Mouse (Mus musculus): ENCODE results near the gene Mphosph6. TPM values are rescaled to one million over a fixed set of nuclear protein-coding genes. Genes with fewer than 3 reads are reported as not detected.

Mphosph6 gene
- polyA plus RNA-seq, 1 experiment from 2014 or later = 44.9 TPM

GRCm38 (mm10) chr8:117792616-117793144, 9.1 kb downstream of the Mphosph6 start:
- Histone ChIP-seq H3K27ac (no peak overlapping the region), H3K4me2 (no peak overlapping the region), H3K4me1 (replicated peaks) (no peaks in the 10 kb centered on the region), H3K9me3 (replicated peaks) (no peaks in the 10 kb centered on the region), H3K4me3 (replicated peaks) (no peak overlapping the region), H3K9ac (no peak overlapping the region), H3K36me3 (peaks cover 94% of the 10 kb centered on the region), H3K27me3 (no peaks in the 10 kb centered on the region)
- ATAC-seq (ENCODE audit: low read depth) (no peak), DNase-seq (no peak)
- 84% methylated on average over 19 of the region's 19 CpGs for WGBS (ENCODE audit: insufficient replicate concordance)

DNA sequence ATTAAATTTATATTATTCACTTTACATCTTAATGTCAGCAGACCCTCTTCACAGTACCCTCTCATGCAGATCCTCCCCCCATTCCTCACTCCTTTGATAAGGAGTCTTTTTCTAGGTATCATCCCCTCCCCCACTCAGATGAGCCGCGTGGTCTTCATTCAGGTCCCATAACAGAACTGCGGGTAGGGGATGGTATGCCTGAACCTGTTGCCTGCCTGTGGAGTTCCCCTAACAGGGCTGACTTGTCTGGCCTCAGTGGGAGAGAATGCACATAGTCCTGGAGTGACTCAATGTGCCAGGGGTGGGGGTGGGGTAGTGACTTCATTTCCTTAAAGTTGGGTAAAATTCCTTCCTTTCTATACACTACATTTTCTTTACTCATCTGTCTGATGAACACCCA, 15.3 kb downstream of the Mphosph6 start:
- Histone ChIP-seq H3K4me1 (replicated peaks) (no peaks in the 10 kb centered on the region), H3K4me3 (replicated peaks) (no peak overlapping the region), H3K9me3 (replicated peaks) (no peaks in the 10 kb centered on the region), H3K27me3 (no peaks in the 10 kb centered on the region), H3K4me2 (no peak overlapping the region), H3K9ac (no peak overlapping the region), H3K27ac (no peak overlapping the region), H3K36me3 (peaks cover 32% of the 10 kb centered on the region)
- 75% methylated on average over 3 of the region's 3 CpGs for WGBS (ENCODE audit: insufficient replicate concordance)
- DNase-seq (no peak), ATAC-seq (ENCODE audit: low read depth) (no peak)

- no peak overlapping the region for H3K4me2 ChIP-seq
- H3K4me1 ChIP-seq (replicated peaks) = no peaks in the 10 kb centered on the region
- WGBS (ENCODE audit: insufficient replicate concordance) = 79% methylated on average over 7 of the region's 7 CpGs
- DNase-seq (no peak), ATAC-seq (ENCODE audit: low read depth) (no peak)
- H3K4me3 ChIP-seq (replicated peaks) = no peak overlapping the region
- no peak overlapping the region for H3K9ac ChIP-seq
- H3K27me3 ChIP-seq = 0 out of 2 replicates have a peak, but pooled peaks cover 2% of the 10 kb centered on the region
- peaks cover 3% of the 10 kb centered on the region for H3K36me3 ChIP-seq
- H3K27ac ChIP-seq = no peak overlapping the region
- H3K9me3 ChIP-seq (replicated peaks) = no peaks in the 10 kb centered on the region
These were observed 18.7 kb downstream of the Mphosph6 start for GRCm38 (mm10) chr8:117783021-117783420.

- WGBS (ENCODE audit: insufficient replicate concordance) = 51% methylated on average over 6 of the region's 6 CpGs
- Histone ChIP-seq H3K9ac (no peak overlapping the region), H3K4me3 (replicated peaks) (no peak overlapping the region), H3K36me3 (no peaks in the 10 kb centered on the region), H3K4me2 (no peak overlapping the region), H3K9me3 (replicated peaks) (no peaks in the 10 kb centered on the region), H3K4me1 (replicated peaks) (no peaks in the 10 kb centered on the region), H3K27me3 (0 out of 2 replicates have a peak, but pooled peaks cover 2% of the 10 kb centered on the region), H3K27ac (no peak overlapping the region)
- ATAC-seq (ENCODE audit: low read depth) = no peak
- no peak for DNase-seq
These were observed 20.2 kb downstream of the Mphosph6 start for GRCm38 (mm10) chr8:117781375-117782129.

- H3K36me3 ChIP-seq = no peaks in the 10 kb centered on the region
- ATAC-seq (ENCODE audit: low read depth) = no peak
- no peaks in the 10 kb centered on the region for H3K4me1 ChIP-seq (replicated peaks)
- no peak overlapping the region for H3K4me2 ChIP-seq
- 0 out of 2 replicates have a peak, but pooled peaks cover 2% of the 10 kb centered on the region for H3K27me3 ChIP-seq
- no peaks in the 10 kb centered on the region for H3K9me3 ChIP-seq (replicated peaks)
- H3K9ac ChIP-seq = no peak overlapping the region
- H3K27ac ChIP-seq = no peak overlapping the region
- DNase-seq = no peak
- H3K4me3 ChIP-seq (replicated peaks) = no peak overlapping the region
- 75% methylated on average over 6 of the region's 6 CpGs for WGBS (ENCODE audit: insufficient replicate concordance)
These were observed 22.4 kb downstream of the Mphosph6 start for GRCm38 (mm10) chr8:117779344-117779743.

DNA sequence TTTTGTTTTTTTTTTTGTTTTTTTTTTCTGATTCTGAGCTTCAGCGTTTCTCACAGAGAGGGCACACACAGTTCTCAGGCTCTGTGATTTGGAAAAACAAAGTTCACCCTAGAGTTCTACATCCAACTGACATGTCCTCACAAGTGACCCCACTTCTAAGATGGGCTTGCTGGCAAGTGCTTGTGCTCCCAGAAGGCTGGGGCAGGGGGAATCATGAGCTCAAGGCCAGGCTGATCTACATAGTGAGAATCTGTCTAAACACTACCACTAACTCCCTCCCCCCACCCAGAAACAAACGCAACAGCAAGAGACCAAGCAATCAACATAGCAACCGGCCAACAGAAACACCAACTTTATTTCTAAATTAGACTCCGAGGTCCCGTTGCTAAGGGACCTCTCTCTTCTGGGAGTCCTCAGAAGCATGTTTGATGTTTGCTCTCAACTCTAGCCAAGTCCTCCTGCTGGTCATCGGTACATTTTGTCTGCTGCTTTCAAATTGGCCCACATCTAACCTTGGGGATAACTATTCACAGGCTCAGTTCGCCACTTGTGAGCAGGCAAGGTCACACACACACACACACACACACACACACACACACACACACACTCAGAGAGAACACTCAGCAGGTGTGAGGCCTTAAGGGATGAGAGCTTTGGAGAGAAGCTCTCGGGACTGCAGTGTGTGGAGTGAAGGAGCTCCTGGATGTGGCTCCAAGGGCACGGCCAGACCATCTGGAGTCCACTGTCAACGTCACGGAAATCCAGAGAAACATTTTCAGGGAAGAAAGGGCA, 23.0 kb downstream of the Mphosph6 start:
- Histone ChIP-seq H3K4me1 (replicated peaks) (no peaks in the 10 kb centered on the region), H3K9ac (no peak overlapping the region), H3K9me3 (replicated peaks) (no peaks in the 10 kb centered on the region), H3K4me2 (no peak overlapping the region), H3K27ac (no peak overlapping the region), H3K36me3 (no peaks in the 10 kb centered on the region), H3K27me3 (0 out of 2 replicates have a peak, but pooled peaks cover 2% of the 10 kb centered on the region), H3K4me3 (replicated peaks) (no peak overlapping the region)
- DNase-seq (no peak), ATAC-seq (ENCODE audit: low read depth) (no peak)
- WGBS (ENCODE audit: insufficient replicate concordance) = 69% methylated on average over 10 of the region's 11 CpGs

GRCm38 (mm10) chr8:117776075-117776474, 25.7 kb downstream of the Mphosph6 start:
- Histone ChIP-seq H3K9ac (no peak overlapping the region), H3K9me3 (replicated peaks) (no peaks in the 10 kb centered on the region), H3K4me3 (replicated peaks) (no peak overlapping the region), H3K4me2 (peak overlapping the region; percentile 23; the same call in 1 of the 2 replicates), H3K4me1 (replicated peaks) (peaks cover 20% of the 10 kb centered on the region), H3K27me3 (0 out of 2 replicates have a peak, but pooled peaks cover 2% of the 10 kb centered on the region), H3K36me3 (no peaks in the 10 kb centered on the region), H3K27ac (no peak overlapping the region)
- ATAC-seq (ENCODE audit: low read depth) (no peak), DNase-seq (no peak)
- whole genome bisulfite sequencing (ENCODE audit: insufficient replicate concordance) = 54% methylated on average over 10 of the region's 10 CpGs

DNA sequence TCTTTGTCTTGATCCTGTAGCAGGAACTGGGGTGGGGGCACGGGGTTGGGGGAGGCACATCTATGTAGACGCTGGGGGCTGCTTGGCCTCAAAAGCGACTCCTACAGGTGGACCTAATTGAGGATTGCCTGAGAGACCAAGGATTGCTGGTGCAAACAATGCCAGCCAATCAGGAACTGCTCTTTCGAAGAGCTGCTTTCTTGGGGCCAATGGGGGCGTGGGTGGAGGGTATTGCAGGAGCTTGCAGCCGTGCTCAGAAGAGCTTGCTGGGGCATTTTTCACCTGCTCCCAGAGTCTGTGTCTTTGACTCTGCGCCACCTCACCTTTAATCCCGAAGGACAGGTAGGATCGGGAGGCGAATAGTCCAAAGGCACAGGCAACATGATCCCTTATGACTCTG, 26.1 kb downstream of the Mphosph6 start:
- 39% methylated on average over 10 of the region's 10 CpGs for WGBS (ENCODE audit: insufficient replicate concordance)
- H3K9ac ChIP-seq = no peak overlapping the region
- no peaks in the 10 kb centered on the region for H3K36me3 ChIP-seq
- H3K4me3 ChIP-seq (replicated peaks) = no peak overlapping the region
- H3K27ac ChIP-seq = no peak overlapping the region
- H3K9me3 ChIP-seq (replicated peaks) = no peaks in the 10 kb centered on the region
- ATAC-seq (ENCODE audit: low read depth) (no peak), DNase-seq (peak; percentile 13)
- 0 out of 2 replicates have a peak, but pooled peaks cover 1% of the 10 kb centered on the region for H3K27me3 ChIP-seq
- peaks cover 24% of the 10 kb centered on the region for H3K4me1 ChIP-seq (replicated peaks)
- peak overlapping the region; percentile 23; the same call in 1 of the 2 replicates for H3K4me2 ChIP-seq

DNA sequence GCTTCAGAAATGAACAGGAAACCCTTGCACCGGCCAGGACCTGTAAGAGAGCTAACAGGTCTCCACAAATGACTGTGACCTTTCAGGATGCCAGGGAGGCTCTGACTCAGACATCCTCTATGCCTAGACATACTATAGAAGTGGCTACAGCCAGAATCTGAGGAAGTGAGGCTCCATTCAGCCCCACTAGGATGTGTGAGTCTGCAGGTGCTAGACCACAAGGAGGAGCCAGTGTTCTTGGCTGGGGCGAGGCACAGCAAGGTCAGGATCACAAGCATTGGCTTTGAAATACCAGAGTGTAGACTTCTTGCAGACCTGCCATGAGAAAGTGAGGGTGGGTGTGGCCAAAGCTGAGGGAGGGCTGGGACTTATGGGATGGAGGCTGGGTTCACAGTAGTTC, 29.1 kb downstream of the Mphosph6 start:
- H3K27me3 ChIP-seq = no peaks in the 10 kb centered on the region
- peak; percentile 13 for DNase-seq

DNA sequence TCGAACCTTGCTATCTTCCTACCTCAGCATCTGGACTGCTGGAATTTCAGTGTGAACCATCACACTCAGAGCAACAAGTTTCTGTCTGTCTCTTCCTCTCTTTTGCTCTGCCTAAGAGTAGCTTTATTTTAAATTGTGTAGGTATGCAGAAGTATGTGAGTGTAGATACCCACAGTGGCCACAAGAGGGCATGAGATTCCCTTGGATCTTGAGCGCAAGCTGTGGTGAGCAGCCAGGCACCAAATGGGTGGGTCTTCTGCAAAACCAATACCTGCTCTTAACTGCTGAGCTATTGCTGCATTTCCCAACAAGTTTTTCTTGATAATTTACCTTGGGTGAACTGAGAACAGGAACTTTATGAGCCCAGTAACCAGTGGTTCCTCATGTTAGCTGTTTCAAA, 29.6 kb downstream of the Mphosph6 start:
- H3K9ac ChIP-seq = 0 out of 2 replicates have a peak overlapping the region, but pooled peaks have one; percentile 2
- peaks cover 37% of the 10 kb centered on the region for H3K4me1 ChIP-seq (replicated peaks)
- H3K4me2 ChIP-seq = peak overlapping the region; percentile 47
- H3K9me3 ChIP-seq (replicated peaks) = no peaks in the 10 kb centered on the region
- H3K36me3 ChIP-seq = no peaks in the 10 kb centered on the region
- H3K27me3 ChIP-seq = no peaks in the 10 kb centered on the region
- H3K4me3 ChIP-seq (replicated peaks) = no peak overlapping the region
- ATAC-seq (ENCODE audit: low read depth) = peak; percentile 42; the same call in 1 of the 2 replicates
- DNase-seq = peak; percentile 55
- peak overlapping the region; percentile 84 for H3K27ac ChIP-seq
- WGBS (ENCODE audit: insufficient replicate concordance) = 55% methylated on average over 2 of the region's 2 CpGs

More for the DNA sequence above, 29.1 kb downstream of the Mphosph6 start:
- Histone ChIP-seq H3K9me3 (replicated peaks) (no peaks in the 10 kb centered on the region), H3K27ac (no peak overlapping the region), H3K36me3 (no peaks in the 10 kb centered on the region), H3K4me3 (replicated peaks) (no peak overlapping the region), H3K4me1 (replicated peaks) (peaks cover 37% of the 10 kb centered on the region), H3K9ac (no peak overlapping the region), H3K4me2 (no peak overlapping the region)
- WGBS (ENCODE audit: insufficient replicate concordance) = 26% methylated on average over 2 of the region's 2 CpGs
- ATAC-seq (ENCODE audit: low read depth) = no peak

Measured in liver, embryonic 13.5 days (tissue).